Mouse (Mus musculus) bone marrow, adult 2 months (tissue): ENCODE data around the gene Gen1. TPM values are rescaled to one million over a fixed set of nuclear protein-coding genes. Genes with fewer than 3 reads are reported as not detected.
A peak's percentile ranks its signal among the peaks of the same experiment; 100 is the strongest.

ENCODE experiments used
- H3K27ac ChIP-seq: fragments of 200-500 bp; 2 replicates; pipeline ENCODE4 v1.5.1; 2012; ENCODE audit warnings: low read depth, mild to moderate bottlenecking, control low read depth, inconsistent platforms, low read length; ENCODE audit not compliant: control insufficient read depth, poor library complexity, insufficient read depth
- H3K4me1 ChIP-seq: fragments of 200-500 bp; 2 replicates; pipeline ENCODE4 v1.6.1; 2011; ENCODE audit warnings: low read length; ENCODE audit not compliant: control insufficient read depth, insufficient read depth
- H3K4me3 ChIP-seq: fragments of 200-500 bp; replicated peaks from 2 replicates; pipeline ENCODE3; 2011; ENCODE audit warnings: mild to moderate bottlenecking, low read depth, low read length, control low read depth; ENCODE audit not compliant: control insufficient read depth
- CTCF ChIP-seq: fragments of 200-500 bp; IDR thresholded peaks from 2 replicates; pipeline ENCODE4 v1.5.1; 2011; ENCODE audit warnings: low read length, control low read depth; ENCODE audit not compliant: control insufficient read depth, insufficient read depth
- POLR2A ChIP-seq: fragments of 200-500 bp; IDR thresholded peaks from 2 replicates; pipeline ENCODE4 v1.6.1; 2011; ENCODE audit warnings: low read depth, mild to moderate bottlenecking, control low read depth, low read length, borderline replicate concordance; ENCODE audit not compliant: control insufficient read depth
- WGBS: fragments of 180-500 bp; shearing (Covaris S2); methylation state at CpG from one replicate; pipeline ENCODE4 v1.1.7; 2018; 5-methylcytosine and 5-hydroxymethylcytosine counted together
- polyA plus RNA-seq: library from polyadenylated mRNA; stranded (reverse); fragments of >200 nt; gene quantifications from 2 replicates; pipeline ENCODE4 v1.2.4, GENCODE M21; 2011; ENCODE audit warnings: low replicate concordance; ENCODE audit not compliant: missing spikeins, insufficient read depth, insufficient read length

Gen1 gene
- polyA plus RNA-seq, 1 experiment = 6.2 TPM

GRCm38 (mm10) chr12:11206321-11206720, 59.3 kb downstream of the Gen1 start:
- no peak overlapping the region for H3K4me3 ChIP-seq
- H3K27ac ChIP-seq = no peak overlapping the region
- 41% methylated on average over 4 of the region's 4 CpGs for WGBS
- TF ChIP-seq CTCF (no peak), POLR2A (no peak)
- H3K4me1 ChIP-seq = no peaks in the 10 kb centered on the region; the same call in 1 of the 2 replicates

DNA sequence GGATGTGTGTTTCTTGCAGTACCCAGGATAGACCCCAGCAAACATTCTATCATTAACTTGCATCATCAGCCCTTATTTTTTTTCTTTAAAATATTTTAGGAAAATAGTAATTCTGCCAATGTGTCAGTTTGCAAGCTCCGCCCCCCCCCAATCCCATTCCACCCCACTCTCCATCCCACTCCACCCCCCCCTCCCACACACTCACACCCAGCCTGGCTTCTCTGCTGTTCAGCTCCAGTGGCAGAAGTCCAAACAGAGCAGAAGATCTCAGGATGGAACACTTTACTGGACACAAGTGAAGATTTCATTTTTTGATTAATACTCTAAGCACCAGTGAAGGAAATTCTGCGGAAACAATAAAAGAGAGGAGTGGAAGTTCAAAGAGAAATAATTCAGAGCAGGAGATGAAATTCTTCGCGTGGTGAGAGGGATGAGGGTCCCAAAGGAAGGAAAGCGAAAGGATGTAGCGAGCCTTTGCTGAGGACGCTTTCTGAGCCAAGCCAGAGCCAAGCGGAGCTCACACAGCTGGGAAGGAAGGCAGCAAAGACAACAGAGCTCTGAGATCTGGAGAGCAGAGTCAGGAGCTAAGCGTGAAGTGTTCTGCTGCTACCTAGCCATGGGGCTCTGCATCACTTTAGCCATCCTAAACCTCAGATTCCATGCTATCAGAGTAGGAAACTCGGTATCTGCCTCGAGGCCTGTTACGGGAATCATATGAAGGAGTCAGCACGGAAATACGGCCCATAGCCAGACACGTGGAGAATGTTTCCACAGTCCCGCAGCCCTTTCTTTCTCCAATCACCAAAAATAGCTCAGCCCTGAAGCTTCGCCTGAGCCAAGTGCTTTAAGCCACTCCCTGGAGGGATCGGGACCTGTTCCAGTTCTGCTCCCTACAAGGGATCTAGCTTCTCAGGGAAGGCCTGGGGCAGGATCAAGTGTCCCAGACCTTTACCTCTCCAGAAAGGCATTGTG, 61.6 kb downstream of the Gen1 start:
- Histone ChIP-seq H3K4me1 (no peaks in the 10 kb centered on the region; the same call in 1 of the 2 replicates), H3K27ac (no peak overlapping the region), H3K4me3 (no peak overlapping the region)
- WGBS = 84% methylated on average over 18 of the region's 18 CpGs
- TF ChIP-seq POLR2A (no peak), CTCF (no peak)

- Histone ChIP-seq H3K4me1 (no peaks in the 10 kb centered on the region; the same call in 1 of the 2 replicates), H3K4me3 (no peak overlapping the region), H3K27ac (no peak overlapping the region)
- TF ChIP-seq POLR2A (no peak), CTCF (no peak)
- 39% methylated on average over 8 of the region's 8 CpGs for WGBS
Observed at GRCm38 (mm10) chr12:11202476-11202875, 63.1 kb downstream of the Gen1 start.

DNA sequence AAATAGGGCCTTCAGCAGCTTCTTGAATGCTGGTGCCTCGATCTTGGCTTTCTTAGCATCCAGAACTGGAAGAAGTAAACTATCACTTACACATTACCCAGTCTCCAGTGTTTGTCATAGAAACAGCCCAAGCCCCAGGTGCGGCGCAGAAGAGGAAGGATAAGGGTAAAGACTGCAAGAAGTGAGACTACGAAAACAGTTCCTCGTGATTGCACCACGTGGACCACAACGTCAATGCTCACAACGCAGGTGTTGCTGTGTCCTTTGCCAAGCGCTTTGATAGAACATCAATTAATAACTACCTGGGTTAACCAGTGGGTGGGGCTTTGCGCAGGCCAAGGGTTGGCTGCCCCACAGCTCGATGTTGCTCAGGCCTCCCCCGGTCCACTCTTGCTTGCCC, 64.9 kb downstream of the Gen1 start:
- Histone ChIP-seq H3K4me1 (no peaks in the 10 kb centered on the region; the same call in 1 of the 2 replicates), H3K27ac (no peak overlapping the region), H3K4me3 (no peak overlapping the region)
- WGBS = 54% methylated on average over 12 of the region's 12 CpGs
- TF ChIP-seq CTCF = no peak
- no peak for TF ChIP-seq POLR2A

- no peak for TF ChIP-seq CTCF
- no peak for TF ChIP-seq POLR2A
- Histone ChIP-seq H3K4me3 (no peak overlapping the region), H3K27ac (no peak overlapping the region), H3K4me1 (no peaks in the 10 kb centered on the region; the same call in 1 of the 2 replicates)
- WGBS = 81% methylated on average over 2 of the region's 2 CpGs
Observed at GRCm38 (mm10) chr12:11198551-11198950, 67.0 kb downstream of the Gen1 start.

DNA sequence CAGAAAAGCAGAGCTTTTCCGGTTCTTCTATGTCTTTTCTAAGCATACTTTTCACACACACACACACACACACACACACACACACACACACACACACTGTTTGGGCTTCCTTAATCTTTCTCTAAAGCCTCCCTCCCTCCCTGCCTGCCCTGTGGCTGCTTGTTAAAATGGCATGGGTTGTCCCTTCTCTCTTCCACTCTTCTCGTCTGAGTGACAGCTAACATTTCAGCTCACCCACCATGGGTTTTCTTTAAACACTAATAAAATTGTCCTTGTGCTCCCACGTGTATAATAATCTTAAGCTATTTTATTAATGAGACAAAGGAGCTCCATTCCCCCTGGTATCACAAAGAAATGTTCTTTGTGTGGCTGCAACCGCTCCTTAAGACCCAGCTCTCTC, 67.6 kb downstream of the Gen1 start:
- no peak overlapping the region for H3K27ac ChIP-seq
- no peaks in the 10 kb centered on the region; the same call in 1 of the 2 replicates for H3K4me1 ChIP-seq
- H3K4me3 ChIP-seq = no peak overlapping the region
- TF ChIP-seq CTCF (no peak), POLR2A (no peak)
- 54% methylated on average over 4 of the region's 4 CpGs for WGBS

DNA sequence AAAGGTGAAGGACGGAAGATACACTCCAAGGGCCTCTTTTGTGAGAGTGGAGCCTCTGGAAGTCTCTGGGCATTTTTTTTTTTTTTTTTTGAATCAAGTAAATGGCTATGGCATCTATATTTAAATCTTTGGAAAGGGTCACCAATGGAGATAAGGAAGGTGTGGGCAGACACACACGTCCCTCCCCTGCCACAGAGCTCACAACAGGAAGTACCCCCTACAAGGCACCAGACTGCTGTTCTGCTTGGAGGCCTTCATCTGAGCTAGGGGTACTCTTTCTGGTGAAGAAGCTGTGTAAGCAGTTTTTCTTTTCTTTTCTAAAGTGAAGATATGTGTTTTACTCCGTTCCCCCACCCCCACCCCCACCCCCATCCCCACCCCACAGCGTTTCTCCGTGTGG, 68.8 kb downstream of the Gen1 start:
- H3K4me1 ChIP-seq = no peaks in the 10 kb centered on the region; the same call in 1 of the 2 replicates
- WGBS = 55% methylated on average over 5 of the region's 5 CpGs
- no peak overlapping the region for H3K4me3 ChIP-seq
- TF ChIP-seq POLR2A (no peak), CTCF (no peak)
- H3K27ac ChIP-seq = no peak overlapping the region

GRCm38 (mm10) chr12:11196142-11196597, 69.4 kb downstream of the Gen1 start:
- TF ChIP-seq POLR2A (no peak), CTCF (peak; percentile 84)
- H3K27ac ChIP-seq = no peak overlapping the region
- no peaks in the 10 kb centered on the region; the same call in 1 of the 2 replicates for H3K4me1 ChIP-seq
- 6% methylated on average over 18 of the region's 19 CpGs for WGBS
- no peak overlapping the region for H3K4me3 ChIP-seq
